30 mouse cellular contexts compared by ENCODE assay signal in genomic region chr11:50848520-50849137, GRCm38 (mm10). TPM values are rescaled to one million over a fixed set of nuclear protein-coding genes. Genes with fewer than 3 reads are reported as not detected.
DNase-seq lines count a peak whose midpoint lies in the region; ATAC-seq and TF ChIP-seq lines count a peak whose summit lies in the region.
"Had no signal": no experiment of that assay in that cellular context is flagged by ENCODE, and none has a peak within 500 bp of the region (broad histone marks: within the 10 kb centered on the region; RNA-seq: fewer than 3 reads in every experiment).

No protein-coding gene starts in this region.

- H3K9ac ChIP-seq in heart, embryonic 14.5 days (ENCODE audit: low read length): no peak overlapping the region
- H3K9ac ChIP-seq in CH12.LX (ENCODE audit: insufficient read depth, low read depth): no peak overlapping the region
- H3K9ac ChIP-seq: forebrain, embryonic 15.5 days; hindbrain, embryonic 14.5 days; liver, embryonic 15.5 days; midbrain, embryonic 12.5 days; neural tube, embryonic 12.5 days had no signal

- H3K36me3 ChIP-seq in heart, embryonic 14.5 days (ENCODE audit: control insufficient read depth, insufficient read depth, low read length): no peaks in the 10 kb centered on the region
- H3K36me3 ChIP-seq in CH12.LX (replicated peaks in 1 of 2; ENCODE audit: control insufficient read depth in 1 of 2, insufficient read depth in 1 of 2, low read length in 1 of 2): no peaks in the 10 kb centered on the region
- H3K36me3 ChIP-seq: forebrain, embryonic 15.5 days; G1E; heart, embryonic 10.5 days; liver, embryonic 15.5 days; midbrain, embryonic 12.5 days; neural tube, embryonic 12.5 days had no signal

- H3K27me3 ChIP-seq in heart, embryonic 14.5 days (ENCODE audit: control insufficient read depth, insufficient read depth, low read length): peaks cover 58% of the 10 kb centered on the region
- peaks cover 17% of the 10 kb centered on the region for H3K27me3 ChIP-seq in CH12.LX (replicated peaks)

- no peaks in the 10 kb centered on the region for H3K79me2 ChIP-seq in CH12.LX (replicated peaks; ENCODE audit: control insufficient read depth, extremely low read depth, insufficient read depth, poor library complexity, severe bottlenecking)

- no peak overlapping the region for H3K27ac ChIP-seq in heart, embryonic 14.5 days (replicated peaks in 1 of 2; ENCODE audit: control insufficient read depth in 1 of 2, insufficient read depth in 1 of 2, low read depth in 2 of 2, low read length in 2 of 2)
- no peak overlapping the region for H3K27ac ChIP-seq in CH12.LX (ENCODE audit: insufficient read depth, low read depth)
- H3K27ac ChIP-seq: forebrain, embryonic 15.5 days; heart, embryonic 10.5 days; hindbrain, embryonic 14.5 days; layer of hippocampus, adult 2 months; liver, embryonic 15.5 days; macrophage; midbrain, embryonic 12.5 days; neural tube, embryonic 12.5 days had no signal

- peak overlapping the region; percentile 90; the same call in 1 of the 2 replicates for H3K4me2 ChIP-seq in heart, embryonic 14.5 days (ENCODE audit: low read length)
- peak overlapping the region; percentile 76 for H3K4me2 ChIP-seq in CH12.LX (ENCODE audit: insufficient read depth, low read depth, poor library complexity, severe bottlenecking)
- H3K4me2 ChIP-seq: forebrain, embryonic 15.5 days; hindbrain, embryonic 14.5 days; liver, embryonic 15.5 days; midbrain, embryonic 12.5 days; neural tube, embryonic 12.5 days had no signal

- TF ChIP-seq CTCF in CH12.LX (conservative IDR thresholded peaks at IDR 0.05 in 1 of 2, IDR thresholded peaks at IDR 0.05 in 1 of 2; ENCODE audit: low read depth in 2 of 2, low read length in 2 of 2): no peak

- WGBS in heart, embryonic 14.5 days: 38% methylated on average over 3 of the region's 3 CpGs

- peaks cover 7% of the 10 kb centered on the region for H3K9me3 ChIP-seq in heart, embryonic 14.5 days (ENCODE audit: control insufficient read depth, low read length)
- peaks cover 17% of the 10 kb centered on the region for H3K9me3 ChIP-seq in CH12.LX (replicated peaks; ENCODE audit: low read length)
- H3K9me3 ChIP-seq: forebrain, embryonic 15.5 days; liver, embryonic 15.5 days; midbrain, embryonic 12.5 days; neural tube, embryonic 12.5 days had no signal

- H3K4me3 ChIP-seq in heart, embryonic 14.5 days (ENCODE audit: control insufficient read depth in 1 of 2, insufficient read depth in 1 of 2, low read depth in 1 of 2, low read length in 2 of 2): no peak overlapping the region
- peak overlapping the region in 1 of 3 experiments; percentile 30 for H3K4me3 ChIP-seq in CH12.LX (replicated peaks in 1 of 3; ENCODE audit: low read depth in 2 of 3, low read length in 2 of 3, poor library complexity in 1 of 3)
- H3K4me3 ChIP-seq: erythroblast, embryonic 14.5 days; forebrain, embryonic 15.5 days; heart, embryonic 10.5 days; layer of hippocampus, adult 2 months; liver, embryonic 15.5 days; midbrain, embryonic 12.5 days; neural tube, embryonic 12.5 days had no signal

- ATAC-seq in heart, embryonic 14.5 days (ENCODE audit: insufficient number of reproducible peaks, insufficient read depth, low FRiP score, low read depth): no peak
- no peak for ATAC-seq in erythroblast, adult 5-6 weeks (replicated peaks; ENCODE audit: low FRiP score, poor library complexity, severe bottlenecking)
- ATAC-seq: CD4-positive, CD25-positive, alpha-beta regulatory T cell, adult 4 months; forebrain, embryonic 15.5 days had no signal

- in situ Hi-C loops in CH12.LX (cut with MboI; ENCODE audit: low pct_ligation_motif_present, low pct_unique_long_range_greater_than_20kb, low sequenced_read_pairs): no loop called here

- no peak for DNase-seq in heart, adult 18-20 months
- DNase-seq in CH12.LX (ENCODE audit: extremely low read depth): peak; percentile 88
- DNase-seq in adrenal gland, postnatal 36 days: peak; percentile 16 to 36
- peak; percentile 30 for DNase-seq in thymus, postnatal 25 days
- no peak for DNase-seq in c-Kit-positive CD71-positive TER-119-positive erythroid progenitor cells, embryonic 14.5 days (ENCODE audit: low spot score)
- DNase-seq: cerebellum, adult 2 months; cerebellum, postnatal 36 days; gastrocnemius, postnatal 36 days; kidney, adult 8-10 months; kidney, postnatal 14 days; layer of hippocampus, postnatal 36 days had no signal

- H3K4me1 ChIP-seq in heart, embryonic 14.5 days (ENCODE audit: control insufficient read depth in 2 of 2, insufficient read depth in 2 of 2, low read length in 2 of 2): peaks cover 0 to 22% of the 10 kb centered on the region in 2 experiments; a peak in 3 of 4 replicates
- H3K4me1 ChIP-seq in CH12.LX (ENCODE audit: control insufficient read depth in 1 of 2, insufficient read depth in 2 of 2): peaks cover 19 to 52% of the 10 kb centered on the region in 2 experiments
- H3K4me1 ChIP-seq: liver, embryonic 15.5 days had no signal

- dilution Hi-C loops in CH12.LX (cut with MboI; ENCODE audit: extremely low pct_ligation_motif_present, extremely low pct_unique_long_range_greater_than_20kb, low sequenced_read_pairs): no loop called here

- TF ChIP-seq POLR2A in CH12.LX (IDR thresholded peaks at IDR 0.05; ENCODE audit: low read depth, low read length): peak; percentile 33; the same call in 1 of the 2 replicates

- TF ChIP-seq EP300 in CH12.LX (IDR thresholded peaks at IDR 0.05; ENCODE audit: low read length): peak; percentile 59

- no peak; the same call in 1 of the 2 replicates for TF ChIP-seq RAD21 in CH12.LX (IDR thresholded peaks at IDR 0.05; ENCODE audit: low read depth, low read length)

TF ChIP-seq in CH12.LX, 34 proteins besides CTCF, POLR2A, EP300 and RAD21 (continues in another document):
- 0 out of 2 replicates have a peak, but pooled peaks have one; percentile 1 for TF ChIP-seq MAX (IDR thresholded peaks at IDR 0.05; ENCODE audit: low read length)
- no peak for TF ChIP-seq ZC3H11A (IDR thresholded peaks at IDR 0.05; ENCODE audit: low read depth, low read length)
- TF ChIP-seq CHD2 (IDR thresholded peaks at IDR 0.05; ENCODE audit: low read length): peak; percentile 34; the same call in 1 of the 2 replicates
- no peak for TF ChIP-seq ZKSCAN1 (IDR thresholded peaks at IDR 0.05; ENCODE audit: borderline replicate concordance, low read depth, low read length)
- TF ChIP-seq MAZ (IDR thresholded peaks at IDR 0.05; ENCODE audit: low read depth, low read length): no peak; the same call in 1 of the 2 replicates
- peak; percentile 56; the same call in 1 of the 2 replicates for TF ChIP-seq JUND (conservative IDR thresholded peaks at IDR 0.05; ENCODE audit: low read depth, low read length)
- TF ChIP-seq IRF4 (IDR thresholded peaks at IDR 0.05; ENCODE audit: low read depth, low read length): peak; percentile 69
- peak; percentile 76 for TF ChIP-seq ETS1 (conservative IDR thresholded peaks at IDR 0.05; ENCODE audit: low read depth, low read length)
- TF ChIP-seq USF1 (IDR thresholded peaks at IDR 0.05; ENCODE audit: low read depth, low read length): no peak
- TF ChIP-seq TBP (conservative IDR thresholded peaks at IDR 0.05; ENCODE audit: low read depth, low read length): peak; percentile 50; the same call in 1 of the 2 replicates
- peak; percentile 75 for TF ChIP-seq TCF12 (IDR thresholded peaks at IDR 0.05; ENCODE audit: low read depth, low read length)
- TF ChIP-seq JUN (IDR thresholded peaks at IDR 0.05; ENCODE audit: insufficient read depth, low read depth, low read length): no peak
- TF ChIP-seq NELFE (IDR thresholded peaks at IDR 0.05; ENCODE audit: low read depth, low read length): peak; percentile 45; the same call in 1 of the 2 replicates
- TF ChIP-seq ELF1 (IDR thresholded peaks at IDR 0.05; ENCODE audit: low read depth, low read length): no peak
- no peak for TF ChIP-seq PAX5 (IDR thresholded peaks at IDR 0.05; ENCODE audit: low read length)
- no peak for TF ChIP-seq ZNF384 (IDR thresholded peaks at IDR 0.05; ENCODE audit: low read depth, low read length)

RNA-seq across cellular contexts. Expression of gene Grm6, which starts 1.9 kb away (rescaled TPM):
- 0.08 and 0.15 TPM in 2 replicates for polyA plus RNA-seq in heart, embryonic 14.5 days (2014; fragmentation: Nextera tagmentation; extraction: Ambion mirVana)
- under 1 TPM in 1 of 2 experiments, not detected in 1; 0.28 TPM for total RNA-seq in heart, adult 18-20 months (2021)
- total RNA-seq in CH12.LX (2012; rRNA removed) (0.08 and 0.21 TPM in 2 replicates), CH12.LX (2014; rRNA removed) (0.23 and 0.42 TPM in 2 replicates)
- 0.74 and 1.0 TPM in 2 replicates for polyA plus RNA-seq in CH12.LX (2012; ENCODE audit: insufficient read length, low read depth)
- total RNA-seq in adrenal gland, postnatal 36 days (2021): not detected
- total RNA-seq in erythroblast, adult 5-6 weeks (2015; ENCODE audit: low replicate concordance): 2.3 TPM in 1 of 2 replicates, not detected in the other
- total RNA-seq in erythroblast, adult 5-6 weeks (2017; ENCODE audit: low replicate concordance): not detected in 2 replicates
- total RNA-seq: gastrocnemius, postnatal 36 days; heart, postnatal 25 days; layer of hippocampus, adult 2 months; layer of hippocampus, postnatal 36 days; left cerebral cortex, postnatal 14 days had no signal
- polyA plus RNA-seq: CD4-positive, CD25-positive, alpha-beta regulatory T cell, adult 4 months; cerebellum, adult 2 months; embryonic facial prominence, embryonic 11.5 days; erythroblast, embryonic 14.5 days; forebrain, embryonic 15.5 days; hindbrain, embryonic 14.5 days; intestine, embryonic 14.5 days; lung, embryonic 16.5 days; macrophage; midbrain, embryonic 12.5 days had no signal

RNA-seq across cellular contexts. Expression of gene Zfp879, which starts 7.3 kb away (rescaled TPM):
- polyA plus RNA-seq in heart, embryonic 14.5 days (2014; fragmentation: Nextera tagmentation; extraction: Ambion mirVana): 0.35 and 0.55 TPM in 2 replicates
- 1 to 10 TPM; 1.4 to 1.6 TPM for total RNA-seq in heart, adult 18-20 months (2021)
- total RNA-seq in CH12.LX (2012; rRNA removed) (not detected in 2 replicates), CH12.LX (2014; rRNA removed) (not detected in 2 replicates)
- not detected in 2 replicates for polyA plus RNA-seq in CH12.LX (2012; ENCODE audit: insufficient read length, low read depth)
- total RNA-seq in adrenal gland, postnatal 36 days (2021): under 1 TPM; 0.56 to 0.69 TPM
- total RNA-seq in erythroblast, adult 5-6 weeks (2015; ENCODE audit: low replicate concordance): not detected in 2 replicates
- total RNA-seq in erythroblast, adult 5-6 weeks (2017; ENCODE audit: low replicate concordance): not detected in 2 replicates
- polyA plus RNA-seq: CD4-positive, CD25-positive, alpha-beta regulatory T cell, adult 4 months; erythroblast, embryonic 14.5 days; G1E; macrophage; small intestine, adult 2 months had no signal

RNA-seq across cellular contexts. Expression of gene Zfp354c, which starts 21.1 kb away (rescaled TPM):
- polyA plus RNA-seq in heart, embryonic 14.5 days (2014; fragmentation: Nextera tagmentation; extraction: Ambion mirVana): 14.1 and 17.5 TPM in 2 replicates
- total RNA-seq in heart, adult 18-20 months (2021): 1 to 10 TPM; 2.1 to 3.6 TPM
- total RNA-seq in CH12.LX (2012; rRNA removed) (1.1 and 1.4 TPM in 2 replicates), CH12.LX (2014; rRNA removed) (1.9 and 2.1 TPM in 2 replicates)
- 2.2 TPM in 2 replicates for polyA plus RNA-seq in CH12.LX (2012; ENCODE audit: insufficient read length, low read depth)
- total RNA-seq in adrenal gland, postnatal 36 days (2021): 1 to 10 TPM; 4.0 to 6.2 TPM
- not detected in 2 replicates for total RNA-seq in erythroblast, adult 5-6 weeks (2015; ENCODE audit: low replicate concordance)
- total RNA-seq in erythroblast, adult 5-6 weeks (2017; ENCODE audit: low replicate concordance): 0.84 TPM in 1 of 2 replicates, not detected in the other
- polyA plus RNA-seq: erythroblast, embryonic 14.5 days; G1E had no signal

RNA-seq across cellular contexts. Expression of gene Zfp454, which starts 38.8 kb away (rescaled TPM):
- polyA plus RNA-seq in heart, embryonic 14.5 days (2014; fragmentation: Nextera tagmentation; extraction: Ambion mirVana): 2.7 and 3.1 TPM in 2 replicates
- total RNA-seq in heart, adult 18-20 months (2021): under 1 TPM; 0.69 to 0.89 TPM
- total RNA-seq in CH12.LX (2012; rRNA removed) (not detected in 2 replicates), CH12.LX (2014; rRNA removed) (not detected in 2 replicates)
- not detected in 2 replicates for polyA plus RNA-seq in CH12.LX (2012; ENCODE audit: insufficient read length, low read depth)
- 1 to 10 TPM; 2.5 to 3.4 TPM for total RNA-seq in adrenal gland, postnatal 36 days (2021)
- not detected in 2 replicates for total RNA-seq in erythroblast, adult 5-6 weeks (2015; ENCODE audit: low replicate concordance)
- total RNA-seq in erythroblast, adult 5-6 weeks (2017; ENCODE audit: low replicate concordance): not detected in 2 replicates
- polyA plus RNA-seq: CD4-positive, CD25-positive, alpha-beta regulatory T cell, adult 4 months; erythroblast, embryonic 14.5 days; G1E; macrophage; small intestine, adult 2 months had no signal

Comparison
In these comparisons a context has a peak if more than half of its experiments do, and no peak if none do; other contexts are left out.
1. DNase-seq: peak in CH12.LX (single experiment), adrenal gland, postnatal 36 days (2 of 2) and thymus, postnatal 25 days (single experiment); none in heart, adult 18-20 months (0 of 2) and c-Kit-positive CD71-positive TER-119-positive erythroid progenitor cells, embryonic 14.5 days (single experiment).